Comparison of ENCODE assay signal across 9 mouse cellular contexts in the genomic region with DNA sequence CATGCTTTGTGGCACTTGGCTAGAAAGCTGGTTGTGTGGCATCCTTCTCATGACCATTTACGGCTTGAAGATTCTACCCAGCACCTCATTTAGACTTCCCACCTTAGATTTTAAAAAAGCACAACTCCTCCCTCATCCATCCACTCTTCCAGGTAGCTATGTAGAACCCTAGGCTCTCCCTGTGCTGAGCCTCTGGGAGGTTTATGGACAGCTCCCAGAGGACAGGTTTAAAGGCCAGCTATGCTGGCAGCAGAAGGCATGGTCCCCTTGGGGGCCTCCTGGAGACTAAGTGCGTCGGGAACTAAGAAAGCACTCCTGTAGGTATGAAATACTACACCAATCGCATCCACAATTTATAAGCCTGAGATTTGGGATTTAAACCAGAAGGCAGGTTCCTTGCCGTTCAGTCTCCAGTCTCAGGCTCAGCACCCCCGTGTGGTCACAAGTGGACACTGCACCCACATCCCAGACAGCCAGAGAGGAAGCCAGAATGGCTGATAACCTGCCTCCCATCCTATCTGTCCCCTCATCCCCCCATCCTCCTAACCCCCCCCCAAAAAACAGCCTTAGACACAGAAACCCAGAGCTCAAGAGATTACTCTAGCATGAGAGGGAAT. TPM values are rescaled to one million over a fixed set of nuclear protein-coding genes. Genes with fewer than 3 reads are reported as not detected.
DNase-seq lines count a peak whose midpoint lies in the region; ATAC-seq lines count a peak whose summit lies in the region.
"Had no signal": no experiment of that assay in that cellular context is flagged by ENCODE, and none has a peak within 500 bp of the region (broad histone marks: within the 10 kb centered on the region; RNA-seq: fewer than 3 reads in every experiment).

No protein-coding gene starts in this region.

- H3K4me1 ChIP-seq in forebrain, embryonic 11.5 days (replicated peaks; ENCODE audit: control insufficient read depth, insufficient read depth, low read length), result no peaks in the 10 kb centered on the region
- no peaks in the 10 kb centered on the region for H3K4me1 ChIP-seq in forebrain, embryonic 16.5 days (replicated peaks; ENCODE audit: control insufficient read depth, insufficient read depth, low read length)
- H3K4me1 ChIP-seq in hindbrain, embryonic 14.5 days (replicated peaks; ENCODE audit: control insufficient read depth, insufficient read depth, low read length), result no peaks in the 10 kb centered on the region
- H3K4me1 ChIP-seq: heart, embryonic 15.5 days had no signal

- H3K27ac ChIP-seq in forebrain, embryonic 11.5 days (ENCODE audit: low read depth, low read length), result no peak overlapping the region
- H3K27ac ChIP-seq in forebrain, embryonic 16.5 days (ENCODE audit: low read length), result no peak overlapping the region
- H3K27ac ChIP-seq in hindbrain, embryonic 14.5 days, result no peak overlapping the region
- H3K27ac ChIP-seq: heart, embryonic 15.5 days had no signal

- no peak overlapping the region for H3K9ac ChIP-seq in forebrain, embryonic 11.5 days (ENCODE audit: low read length)
- no peak overlapping the region for H3K9ac ChIP-seq in forebrain, embryonic 16.5 days (replicated peaks; ENCODE audit: low read depth, low read length)
- H3K9ac ChIP-seq in hindbrain, embryonic 14.5 days, result no peak overlapping the region
- H3K9ac ChIP-seq: heart, embryonic 15.5 days had no signal

- no peaks in the 10 kb centered on the region for H3K9me3 ChIP-seq in forebrain, embryonic 11.5 days (ENCODE audit: control insufficient read depth, low read length)
- no peaks in the 10 kb centered on the region for H3K9me3 ChIP-seq in forebrain, embryonic 16.5 days (ENCODE audit: control insufficient read depth, low read length)
- no peaks in the 10 kb centered on the region for H3K9me3 ChIP-seq in hindbrain, embryonic 14.5 days (ENCODE audit: control insufficient read depth, low read length)
- H3K9me3 ChIP-seq: heart, embryonic 15.5 days had no signal

- peak; percentile 79 for DNase-seq in forebrain, embryonic 11.5 days (ENCODE audit: low spot score)
- DNase-seq in spleen, adult 18-20 months, result peak; percentile 34 to 66
- no peak for DNase-seq in spleen, adult 12 weeks (ENCODE audit: low spot score)
- peak; percentile 78 to 88 for DNase-seq in cerebellum, postnatal 25 days
- DNase-seq in hindbrain, embryonic 14.5 days (ENCODE audit: low spot score), result peak; percentile 77
- DNase-seq in lung, postnatal 25 days (ENCODE audit: low spot score), result peak; percentile 55
- DNase-seq in spleen, postnatal 4 days (ENCODE audit: low spot score in 2 of 2), result peak; percentile 64 to 84

- no peak overlapping the region for H3K4me3 ChIP-seq in forebrain, embryonic 11.5 days (ENCODE audit: low read depth, low read length)
- no peak overlapping the region for H3K4me3 ChIP-seq in forebrain, embryonic 16.5 days (replicated peaks; ENCODE audit: low read length)
- no peak overlapping the region for H3K4me3 ChIP-seq in hindbrain, embryonic 14.5 days (replicated peaks; ENCODE audit: low read length)
- H3K4me3 ChIP-seq: heart, embryonic 15.5 days had no signal

- H3K27me3 ChIP-seq in forebrain, embryonic 11.5 days (ENCODE audit: control insufficient read depth, insufficient read depth, low read length), result no peaks in the 10 kb centered on the region
- H3K27me3 ChIP-seq in forebrain, embryonic 16.5 days (replicated peaks; ENCODE audit: control insufficient read depth, insufficient read depth, low read length), result peaks cover 4% of the 10 kb centered on the region; the same call in 1 of the 2 replicates
- H3K27me3 ChIP-seq in hindbrain, embryonic 14.5 days (ENCODE audit: control insufficient read depth, insufficient read depth, low read length), result no peaks in the 10 kb centered on the region

- no peaks in the 10 kb centered on the region for H3K36me3 ChIP-seq in forebrain, embryonic 11.5 days (ENCODE audit: control insufficient read depth, insufficient read depth, low read length)
- no peaks in the 10 kb centered on the region for H3K36me3 ChIP-seq in forebrain, embryonic 16.5 days (ENCODE audit: control insufficient read depth, insufficient read depth)
- H3K36me3 ChIP-seq in hindbrain, embryonic 14.5 days (replicated peaks; ENCODE audit: control insufficient read depth, insufficient read depth), result no peaks in the 10 kb centered on the region
- H3K36me3 ChIP-seq: heart, embryonic 15.5 days had no signal

- 32% methylated on average over 6 of the region's 6 CpGs for WGBS in forebrain, embryonic 11.5 days
- 31% methylated on average over 6 of the region's 6 CpGs for WGBS in forebrain, embryonic 16.5 days
- WGBS in hindbrain, embryonic 14.5 days, result 36% methylated on average over 6 of the region's 6 CpGs

- no peak for ATAC-seq in forebrain, embryonic 11.5 days (replicated peaks; ENCODE audit: low FRiP score)
- no peak; the same call in 1 of the 2 replicates for ATAC-seq in forebrain, embryonic 16.5 days
- no peak for ATAC-seq in hindbrain, embryonic 14.5 days (ENCODE audit: low FRiP score)

- no peak overlapping the region for H3K4me2 ChIP-seq in forebrain, embryonic 11.5 days (ENCODE audit: low read depth, low read length, severe bottlenecking)
- H3K4me2 ChIP-seq in forebrain, embryonic 16.5 days (ENCODE audit: low read length), result no peak overlapping the region
- H3K4me2 ChIP-seq in hindbrain, embryonic 14.5 days (replicated peaks), result no peak overlapping the region
- H3K4me2 ChIP-seq: heart, embryonic 15.5 days had no signal

RNA-seq across cellular contexts. Expression of gene Rpl38, which starts 5.5 kb away (rescaled TPM):
- polyA plus RNA-seq in forebrain, embryonic 11.5 days (2014; fragmentation: Nextera tagmentation; extraction: Ambion mirVana), result 852 and 943 TPM in 2 replicates
- 637 and 697 TPM in 2 replicates for polyA plus RNA-seq in forebrain, embryonic 16.5 days (2015; fragmentation: Nextera tagmentation; extraction: Ambion mirVana)
- polyA plus RNA-seq in hindbrain, embryonic 14.5 days (2014; fragmentation: Nextera tagmentation; extraction: Ambion mirVana), result 694 and 869 TPM in 2 replicates

RNA-seq across cellular contexts. Expression of gene Ttyh2, which starts 12.4 kb away (rescaled TPM):
- 10.5 and 11.7 TPM in 2 replicates for polyA plus RNA-seq in forebrain, embryonic 11.5 days (2014; fragmentation: Nextera tagmentation; extraction: Ambion mirVana)
- 25.1 and 27.5 TPM in 2 replicates for polyA plus RNA-seq in forebrain, embryonic 16.5 days (2015; fragmentation: Nextera tagmentation; extraction: Ambion mirVana)
- polyA plus RNA-seq in hindbrain, embryonic 14.5 days (2014; fragmentation: Nextera tagmentation; extraction: Ambion mirVana), result 32.0 and 35.1 TPM in 2 replicates
